Mouse (Mus musculus) testis, postnatal 14 days (tissue): ENCODE data around the gene Pnpo.

Experiments used
- DNase-seq: peaks from one replicate; pipeline ENCODE4 v3.0.0; 2021; ENCODE audit warnings: low spot score

Pnpo gene

DNA sequence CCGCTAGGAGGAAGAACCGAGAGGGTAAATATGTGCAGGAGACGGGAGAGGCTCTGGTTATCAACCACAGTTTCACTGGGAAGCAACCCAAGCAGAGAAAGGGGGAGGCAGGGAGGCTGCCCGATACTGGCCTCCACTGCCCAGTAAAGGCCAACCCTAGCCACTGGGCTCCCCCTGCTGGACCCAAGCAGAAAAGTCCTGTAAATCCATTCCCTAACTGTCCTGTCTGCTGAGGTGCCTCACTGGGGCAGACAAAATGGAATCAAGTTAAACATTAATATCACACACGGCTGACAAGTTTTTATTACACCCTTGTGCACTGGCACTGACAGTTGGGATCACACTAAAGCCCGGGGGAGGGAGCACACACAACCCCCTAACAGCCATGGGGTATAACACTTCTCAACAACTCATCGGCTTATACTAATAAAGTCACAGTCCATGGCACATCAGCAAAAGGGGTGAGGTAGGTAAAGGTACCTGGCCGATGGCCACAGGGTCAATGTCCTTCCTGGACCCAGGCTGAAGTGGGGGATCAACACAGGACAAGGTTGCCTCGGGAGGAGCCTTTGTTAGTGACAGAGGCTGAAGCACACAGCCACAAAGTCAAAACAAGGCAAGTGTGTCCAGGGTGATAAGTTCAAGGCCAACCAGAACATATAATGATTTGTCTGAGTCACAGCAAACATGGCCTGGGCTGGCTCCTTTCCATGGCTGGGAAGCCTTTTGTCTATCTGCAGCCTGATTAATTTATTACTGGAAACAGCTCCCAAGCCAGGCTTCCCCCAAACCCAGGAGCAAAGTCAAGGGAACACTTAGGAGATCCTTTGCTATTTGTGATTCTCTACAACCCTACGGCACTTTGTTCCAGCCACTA lies 6.0 kb downstream of the Pnpo start:
- peak; percentile 74 for DNase-seq

DNA sequence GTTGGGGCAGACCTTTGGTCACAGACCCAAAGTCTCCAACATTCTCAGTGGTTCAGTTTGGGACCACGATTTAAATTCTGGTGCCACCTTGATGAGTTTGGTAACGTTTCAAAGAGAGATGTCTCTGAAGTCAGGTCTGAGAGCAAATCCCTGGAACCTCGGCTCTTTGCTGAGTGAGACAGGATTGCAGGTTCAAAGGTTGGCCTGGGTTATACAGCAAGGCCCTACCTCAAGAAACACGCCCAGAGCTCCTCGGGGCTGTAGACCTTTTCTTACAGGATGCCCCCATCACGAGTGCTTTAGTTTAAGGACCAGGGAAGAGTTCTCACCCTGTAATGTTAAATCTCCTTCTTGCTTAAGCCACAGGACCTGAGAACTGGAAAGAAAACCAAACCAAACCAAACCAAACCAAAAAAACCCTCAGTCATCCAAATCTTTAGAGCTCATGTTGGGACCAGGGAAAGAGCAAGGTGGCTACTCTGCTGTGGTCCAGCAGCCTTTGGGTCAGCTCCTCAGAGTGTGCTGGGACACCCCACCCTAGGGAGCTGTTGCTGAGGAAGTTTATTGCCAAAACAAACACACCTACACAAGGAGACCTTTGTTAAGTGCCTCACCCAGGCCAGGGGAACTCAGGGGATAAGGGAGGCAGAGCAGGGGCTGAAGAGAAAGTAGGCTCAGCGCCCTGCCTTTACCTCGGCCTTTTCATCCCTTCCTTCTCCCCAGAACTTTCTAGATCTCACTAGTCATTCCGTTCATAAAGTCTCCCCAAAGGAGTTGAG lies 7.7 kb downstream of the Pnpo start:
- no peak for DNase-seq

DNA sequence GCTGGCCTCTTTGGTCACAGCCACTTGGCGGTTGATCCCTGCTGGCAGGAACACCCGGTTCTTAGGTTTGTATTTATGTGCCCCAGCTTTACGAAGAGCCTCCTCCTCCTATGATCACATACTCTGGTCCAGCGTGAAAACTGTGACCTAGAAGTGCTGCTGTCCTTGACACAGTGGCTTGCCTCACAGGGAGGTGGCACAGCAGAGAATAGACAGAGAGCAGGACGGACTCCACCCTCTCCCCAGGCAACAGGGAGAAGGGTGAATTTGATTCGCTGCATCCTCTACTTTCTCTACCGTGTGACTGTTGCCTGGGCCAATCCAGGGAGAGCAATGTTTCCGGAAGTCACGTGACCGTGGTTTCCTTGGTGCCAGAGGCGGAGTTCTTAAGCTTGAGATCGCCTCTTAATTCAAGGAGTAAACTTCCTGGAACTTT lies 8.8 kb downstream of the Pnpo start:
- DNase-seq: peak; percentile 93

GRCm38 (mm10) chr11:96933562-96934276 lies 10.1 kb downstream of the Pnpo start:
- no peak for DNase-seq

DNA sequence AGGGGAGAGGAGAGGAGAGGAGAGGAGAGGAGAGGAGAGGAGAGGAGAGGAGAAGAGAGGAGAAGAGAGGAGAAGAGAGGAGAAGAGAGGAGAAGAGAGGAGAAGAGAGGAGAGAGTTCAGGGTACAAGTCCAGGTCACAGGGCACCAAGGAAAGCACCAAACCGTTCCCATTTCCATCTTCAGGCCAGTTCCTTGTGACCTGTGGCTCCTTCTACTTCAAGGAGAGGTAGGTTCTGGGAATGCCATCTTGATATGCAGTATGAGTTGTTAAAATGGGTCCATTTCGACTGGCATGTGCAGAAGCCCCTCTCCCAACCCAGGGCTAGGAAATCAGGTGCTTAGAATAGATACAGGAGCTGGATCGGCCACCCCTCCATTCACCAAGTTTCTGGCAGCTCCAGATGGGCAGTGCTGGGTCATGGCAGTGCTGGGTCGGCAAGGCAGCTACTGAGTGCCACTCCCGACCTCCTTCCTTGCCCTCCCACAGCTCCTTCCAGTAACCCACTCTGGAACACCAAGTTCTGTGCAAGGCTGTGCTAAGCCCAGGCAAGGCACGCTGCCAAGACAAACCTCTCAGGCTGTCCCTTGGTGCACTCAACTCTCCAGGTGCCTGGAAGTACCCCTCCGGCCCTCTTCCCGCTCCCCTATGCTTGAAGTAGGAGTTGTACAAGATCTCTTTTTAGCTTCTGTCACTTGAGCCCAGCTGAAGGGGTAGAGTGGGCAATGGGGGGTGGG lies 12.3 kb downstream of the Pnpo start:
- peak; percentile 77 for DNase-seq

GRCm38 (mm10) chr11:96929766-96930331 lies 13.9 kb downstream of the Pnpo start:
- no peak for DNase-seq

DNA sequence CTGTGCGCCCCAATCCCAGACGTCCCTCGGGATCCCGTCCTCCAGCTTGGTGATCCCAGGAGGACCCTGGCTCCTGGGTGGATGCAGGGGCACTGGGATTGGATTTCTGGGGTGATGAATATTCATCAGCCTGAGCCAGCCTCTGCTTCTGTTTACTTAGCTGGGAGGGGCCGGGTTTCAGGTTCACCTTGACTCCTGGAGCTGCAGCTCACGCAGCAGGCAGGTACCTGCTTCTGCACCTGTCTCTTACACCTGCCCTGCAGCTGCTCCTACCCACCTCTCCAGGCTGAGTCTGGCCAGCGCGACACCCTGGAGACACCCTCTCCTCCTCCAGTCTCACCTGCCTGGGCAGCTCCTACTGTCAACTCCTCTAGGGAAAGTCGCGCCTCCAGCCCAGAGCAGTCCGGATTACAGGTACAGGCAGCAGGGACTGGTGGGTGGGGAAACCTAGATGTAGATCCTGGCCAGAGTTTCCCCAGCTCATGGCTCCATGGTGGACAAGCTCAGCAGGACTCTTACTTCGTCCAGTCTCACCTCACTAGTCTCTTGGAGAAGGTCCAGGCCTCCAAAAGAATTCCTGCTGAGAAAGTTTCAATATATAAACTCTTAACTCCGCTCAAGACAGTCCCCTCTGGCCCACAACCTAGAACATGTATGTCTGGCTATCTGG lies 14.6 kb downstream of the Pnpo start:
- no peak for DNase-seq

GRCm38 (mm10) chr11:96928691-96929090 lies 15.1 kb downstream of the Pnpo start:
- no peak for DNase-seq

DNA sequence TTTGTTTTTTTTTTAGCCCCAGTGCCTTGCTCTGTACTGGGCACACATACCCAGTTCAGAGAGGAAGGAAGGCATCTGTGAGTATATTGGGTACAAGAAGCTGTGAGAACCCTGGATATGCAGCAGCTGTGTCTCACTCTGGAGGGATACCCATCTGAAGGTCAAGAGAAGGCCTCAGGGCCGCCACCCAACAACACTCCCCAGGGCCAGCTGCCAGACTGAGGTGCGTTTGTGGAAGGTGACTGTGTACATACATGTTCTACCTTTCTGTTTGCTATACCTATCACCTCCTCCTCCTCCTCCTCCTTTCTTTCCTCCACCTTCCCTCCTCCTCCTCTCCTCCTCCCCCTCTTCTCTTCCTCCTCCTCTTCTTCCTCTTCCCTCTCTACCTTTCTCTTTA lies 15.7 kb downstream of the Pnpo start, which contains the start of gene Prr15l:
Gene Prr15l (plus strand): TSS at position 17 of the 400 bp plus-strand sequence.
- no peak for DNase-seq

DNA sequence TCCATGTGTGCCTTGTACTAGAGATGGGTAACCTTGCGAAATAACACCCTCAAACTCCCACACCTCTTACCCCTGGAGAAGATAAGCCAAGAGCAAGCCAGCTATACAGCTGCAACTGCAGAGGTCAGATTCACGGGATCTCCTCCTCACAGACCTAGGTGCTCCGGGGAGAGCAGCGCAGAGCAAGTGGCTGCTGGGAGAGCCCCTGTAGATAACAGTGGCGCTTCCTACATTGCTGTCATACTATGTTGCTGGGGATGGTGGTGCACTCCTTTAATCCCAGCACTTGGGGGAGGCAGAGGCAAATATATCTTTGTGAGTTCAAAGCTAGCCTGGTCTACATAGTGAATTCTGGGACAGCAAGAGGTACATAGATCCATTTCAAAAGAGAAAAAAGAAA lies 17.2 kb downstream of the Pnpo start:
- no peak for DNase-seq

DNA sequence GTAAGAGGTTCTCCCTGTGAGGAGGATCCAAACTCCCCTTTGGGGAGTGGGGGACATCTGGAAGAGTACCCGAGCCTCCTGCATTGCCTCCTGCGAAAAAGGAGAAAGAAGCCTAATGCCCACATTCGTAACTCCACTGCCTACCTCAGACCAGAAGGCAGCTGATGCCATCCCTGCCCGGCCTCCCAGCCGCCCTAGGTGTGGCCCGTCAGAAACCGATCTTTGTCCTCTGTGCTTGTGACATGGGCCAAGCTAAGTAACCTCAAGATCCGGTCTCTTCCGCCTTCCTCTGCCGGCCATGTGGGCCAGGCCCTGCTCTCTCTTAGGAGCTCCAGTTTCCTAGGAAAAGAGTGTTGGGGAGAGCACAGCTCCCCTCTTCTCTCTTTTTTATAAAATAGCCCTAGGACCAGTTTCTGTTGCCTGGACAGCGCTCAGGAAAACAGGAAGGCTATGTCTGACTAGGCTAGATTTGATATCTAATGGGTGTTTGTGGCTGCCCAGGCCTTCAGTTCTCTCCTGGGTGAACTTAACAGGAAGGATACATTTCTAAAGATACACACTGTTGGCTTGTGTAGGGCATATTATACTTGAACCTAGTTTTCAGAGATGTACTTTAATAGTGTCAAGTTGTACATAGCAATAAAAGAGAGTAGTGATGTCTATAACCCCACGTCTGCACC lies 18.2 kb downstream of the Pnpo start:
- no peak for DNase-seq

GRCm38 (mm10) chr11:96924861-96925260 lies 18.9 kb downstream of the Pnpo start:
- no peak for DNase-seq

DNA sequence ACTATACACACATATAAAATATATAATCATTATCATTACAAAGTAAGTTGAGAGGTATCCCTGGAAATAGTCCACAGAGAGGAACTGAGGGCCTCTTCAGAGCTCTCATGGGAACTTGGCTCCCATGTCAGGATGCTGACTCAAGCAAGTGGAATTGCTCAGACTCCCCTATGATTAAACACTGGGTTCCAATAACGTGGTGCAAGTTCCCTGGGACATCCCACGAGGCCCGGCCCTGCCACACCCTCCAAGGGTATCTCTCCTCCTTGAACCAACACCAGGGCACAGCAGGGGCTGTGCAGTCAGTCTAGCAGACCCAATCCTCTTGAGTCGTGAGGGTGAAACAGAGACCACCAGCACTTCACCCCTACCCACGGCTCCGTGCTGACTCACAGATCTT lies 24.8 kb downstream of the Pnpo start:
- no peak for DNase-seq

DNA sequence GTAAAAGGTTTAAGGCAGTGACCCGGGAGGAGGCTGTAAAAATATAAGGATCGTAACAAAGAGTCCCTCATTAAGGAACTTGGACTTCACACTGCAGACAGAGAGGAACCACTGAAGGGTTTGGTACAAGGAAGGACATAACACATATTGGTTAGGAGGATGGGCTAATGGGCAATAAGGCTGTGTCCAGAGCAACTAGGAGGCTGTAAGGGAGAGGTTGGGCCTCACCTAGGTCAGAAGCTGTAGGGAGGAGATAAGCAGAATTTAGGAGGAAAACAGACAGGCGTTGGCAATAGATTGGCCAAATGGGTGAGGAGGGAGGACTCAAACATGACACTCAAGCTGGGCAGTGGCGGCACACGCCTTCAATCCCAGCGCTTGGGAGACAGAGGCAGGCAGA lies 26.4 kb downstream of the Pnpo start:
- no peak for DNase-seq

DNA sequence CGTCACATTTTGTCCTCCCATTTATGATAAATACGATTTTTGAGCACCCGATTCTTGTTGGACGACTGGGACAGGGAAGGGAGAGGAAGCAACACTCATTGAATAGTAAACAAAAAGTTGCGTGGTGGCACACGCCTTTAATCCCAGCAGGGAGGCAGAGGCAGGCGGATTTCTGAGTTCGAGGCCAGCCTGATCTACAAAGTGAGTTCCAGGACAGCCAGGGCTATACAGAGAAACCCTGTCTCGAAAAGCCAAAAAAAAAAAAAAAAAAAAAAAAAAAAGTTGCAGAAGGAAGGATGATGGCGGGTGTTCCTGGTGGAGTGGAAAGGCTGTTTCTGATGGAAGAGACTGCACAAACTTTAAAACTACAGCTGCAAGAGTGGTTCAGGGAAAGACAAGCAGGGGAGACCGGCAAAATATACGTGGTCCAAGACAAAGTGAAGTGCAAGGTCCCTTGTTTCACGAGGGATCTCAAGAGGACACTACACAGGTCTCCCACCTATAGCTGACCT lies 26.8 kb downstream of the Pnpo start:
- no peak for DNase-seq

GRCm38 (mm10) chr11:96916044-96916884 lies 27.5 kb downstream of the Pnpo start, which contains the start of gene Cdk5rap3:
TSS of gene Cdk5rap3 (minus strand) at chr11:96916496.
- DNase-seq: peak; percentile 99

- no peak for DNase-seq
Observed at GRCm38 (mm10) chr11:96912682-96913081, 31.1 kb downstream of the Pnpo start.

DNA sequence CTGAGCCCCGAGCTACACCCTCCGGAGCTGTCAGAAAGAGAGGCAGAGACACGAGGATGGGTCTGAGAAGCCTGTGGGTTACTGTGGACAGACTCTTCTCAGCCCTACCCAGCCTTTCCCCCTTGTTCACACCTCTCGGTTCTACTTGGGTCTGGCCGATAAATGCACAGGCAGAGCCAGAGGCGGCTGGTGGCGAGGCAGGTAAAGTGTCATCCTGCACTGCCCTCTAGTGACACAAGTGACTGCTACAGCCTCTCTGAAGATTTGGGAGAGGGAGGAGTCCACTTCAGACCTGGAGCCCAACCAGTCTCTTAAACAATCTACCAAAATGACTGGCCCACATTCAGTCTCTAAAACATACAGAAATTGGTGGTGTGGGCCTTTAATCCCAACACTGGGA lies 33.8 kb downstream of the Pnpo start:
- DNase-seq: no peak

DNA sequence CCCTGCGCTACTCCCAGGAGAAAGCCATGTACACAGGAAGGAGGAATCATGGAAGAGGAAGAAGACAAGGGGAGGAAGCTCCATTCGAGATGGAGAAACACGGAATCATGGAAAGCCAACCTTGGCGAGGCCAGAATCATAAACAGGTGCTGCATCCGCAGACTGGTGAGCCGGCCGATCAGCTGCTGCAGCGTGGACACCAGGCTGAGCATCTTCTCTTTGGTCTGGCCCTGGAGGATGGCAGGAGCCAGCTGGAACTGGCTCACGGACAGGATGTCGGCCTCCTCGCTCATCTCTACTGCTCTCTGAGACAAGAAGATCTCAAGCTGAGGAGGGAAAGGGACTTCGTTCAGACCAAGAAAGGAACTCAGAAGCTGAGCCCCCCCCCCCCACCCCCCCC lies 35.2 kb downstream of the Pnpo start:
- DNase-seq: no peak
